Mouse (Mus musculus) embryonic facial prominence, embryonic 13.5 days (tissue): Measurements from ENCODE around the gene Ckm. TPM values are rescaled to one million over a fixed set of nuclear protein-coding genes. Genes with fewer than 3 reads are reported as not detected.

Experiments used
- ATAC-seq: fragments of 200-750 bp; cut with Nextera tagmentation; 2 replicates; pipeline ENCODE4 v1.8.0; 2017; ENCODE audit warnings: low read depth; ENCODE audit not compliant: insufficient number of reproducible peaks, insufficient read depth, low FRiP score, low TSS enrichment
- H3K27ac ChIP-seq: fragments of 300-500 bp; sonication (generic); 2 replicates; pipeline ENCODE4 v1.5.1; 2015; ENCODE audit warnings: moderate library complexity, mild to moderate bottlenecking, inconsistent platforms
- H3K27me3 ChIP-seq: fragments of 300-500 bp; sonication (generic); 2 replicates; pipeline ENCODE4 v1.6.1; 2015; ENCODE audit warnings: mild to moderate bottlenecking, inconsistent platforms
- H3K36me3 ChIP-seq: fragments of 300-500 bp; sonication (generic); 2 replicates; pipeline ENCODE4 v1.6.1; 2015; ENCODE audit warnings: mild to moderate bottlenecking, inconsistent platforms
- H3K4me1 ChIP-seq: fragments of 300-500 bp; sonication (generic); 2 replicates; pipeline ENCODE4 v1.6.1; 2015; ENCODE audit warnings: inconsistent platforms
- H3K4me2 ChIP-seq: fragments of 300-500 bp; sonication (generic); 2 replicates; pipeline ENCODE4 v1.6.1; 2015; ENCODE audit warnings: moderate library complexity, mild to moderate bottlenecking, inconsistent platforms
- H3K4me3 ChIP-seq: fragments of 300-500 bp; sonication (generic); 2 replicates; pipeline ENCODE4 v1.5.1; 2015; ENCODE audit warnings: mild to moderate bottlenecking, inconsistent platforms
- H3K9ac ChIP-seq: fragments of 300-500 bp; sonication (generic); 2 replicates; pipeline ENCODE4 v1.6.1; 2015; ENCODE audit warnings: mild to moderate bottlenecking, inconsistent platforms
- H3K9me3 ChIP-seq: fragments of 300-500 bp; sonication (generic); 2 replicates; pipeline ENCODE4 v1.6.1; 2016; ENCODE audit warnings: inconsistent platforms
- WGBS: fragments of 180-500 bp; shearing (Covaris S2); methylation state at CpG from one replicate; pipeline ENCODE4 v1.1.7; 2015; ENCODE audit warnings: mixed read lengths; 5-methylcytosine and 5-hydroxymethylcytosine counted together
- polyA plus RNA-seq: library from polyadenylated mRNA; unstranded; fragments of >200 nt; fragmentation: Nextera tagmentation; extraction: Ambion mirVana; gene quantifications from 2 replicates; pipeline ENCODE4 v1.2.1, GENCODE M21; 2015

Gene Ckm
- polyA plus RNA-seq, 1 experiment from 2014 or later: not detected

DNA sequence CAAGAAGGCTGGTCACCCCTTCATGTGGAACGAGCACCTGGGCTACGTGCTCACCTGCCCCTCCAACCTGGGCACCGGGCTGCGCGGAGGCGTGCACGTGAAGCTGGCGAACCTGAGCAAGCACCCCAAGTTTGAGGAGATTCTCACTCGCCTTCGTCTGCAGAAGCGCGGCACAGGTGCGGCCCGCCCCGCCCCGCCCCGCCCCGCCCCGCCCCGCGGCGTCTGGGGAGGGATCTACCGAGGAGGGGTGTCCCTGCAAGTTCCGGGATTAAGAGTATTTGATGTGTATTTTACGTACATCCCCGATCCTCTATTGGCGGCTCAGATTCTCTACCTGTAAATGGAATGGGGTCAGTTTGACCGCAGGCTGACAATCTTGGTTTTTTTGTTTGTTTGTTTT lies 15.5 kb downstream of the Ckm start:
- peak overlapping the region; percentile 36; the same call in 1 of the 2 replicates for H3K4me2 ChIP-seq
- H3K4me3 ChIP-seq: 0 out of 2 replicates have a peak overlapping the region, but pooled peaks have one; percentile 2
- H3K9me3 ChIP-seq: no peaks in the 10 kb centered on the region
- H3K9ac ChIP-seq: no peak overlapping the region
- peaks cover 57% of the 10 kb centered on the region for H3K27me3 ChIP-seq
- H3K36me3 ChIP-seq: peaks cover 7% of the 10 kb centered on the region
- H3K27ac ChIP-seq: no peak overlapping the region
- WGBS: 9% methylated on average over 28 of the region's 28 CpGs
- peaks cover 4% of the 10 kb centered on the region; the same call in 1 of the 2 replicates for H3K4me1 ChIP-seq
- ATAC-seq: no peak

DNA sequence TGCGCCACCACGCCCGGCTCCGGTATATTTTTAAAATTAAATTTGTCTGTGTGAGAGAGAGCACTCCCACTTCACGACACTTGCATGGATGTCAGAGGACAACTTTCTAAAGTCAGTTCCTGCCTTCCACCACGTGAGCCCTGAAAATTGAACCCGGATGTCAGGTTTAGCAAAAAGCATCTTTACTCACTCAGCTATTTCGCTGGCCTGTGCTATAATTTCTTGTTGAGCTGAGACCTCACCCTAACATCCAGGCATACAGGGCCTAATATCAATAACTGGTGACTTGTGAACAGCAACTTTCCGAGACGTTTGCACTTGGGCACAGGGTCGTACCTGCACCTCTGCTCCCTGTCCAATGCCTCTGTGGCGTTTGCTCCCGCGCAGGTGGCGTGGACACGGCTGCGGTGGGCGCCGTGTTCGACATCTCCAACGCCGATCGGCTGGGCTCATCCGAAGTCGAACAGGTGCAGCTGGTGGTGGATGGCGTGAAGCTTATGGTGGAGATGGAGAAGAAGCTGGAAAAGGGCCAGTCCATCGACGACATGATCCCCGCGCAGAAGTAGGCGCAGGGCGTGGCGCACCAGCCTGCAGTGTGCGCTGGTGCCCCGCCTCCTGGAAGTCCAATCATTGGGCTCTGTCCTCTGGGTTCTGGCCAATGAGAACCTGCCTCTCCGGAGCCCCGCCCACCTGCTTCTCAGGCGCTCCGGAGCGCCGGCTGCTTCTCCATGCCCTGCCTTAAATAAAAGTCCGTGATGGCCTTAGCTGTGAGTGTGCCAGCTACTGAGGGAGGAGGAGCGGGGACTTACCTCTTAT lies 16.5 kb downstream of the Ckm start:
- no peak overlapping the region for H3K9ac ChIP-seq
- 13% methylated on average over 43 of the region's 43 CpGs for WGBS
- H3K9me3 ChIP-seq: no peaks in the 10 kb centered on the region
- peak; percentile 84 for ATAC-seq
- no peak overlapping the region for H3K27ac ChIP-seq
- peak overlapping the region; percentile 58 for H3K4me2 ChIP-seq
- H3K36me3 ChIP-seq: peaks cover 16% of the 10 kb centered on the region
- peaks cover 4% of the 10 kb centered on the region; the same call in 1 of the 2 replicates for H3K4me1 ChIP-seq
- peaks cover 57% of the 10 kb centered on the region for H3K27me3 ChIP-seq
- peak overlapping the region; percentile 37 for H3K4me3 ChIP-seq

DNA sequence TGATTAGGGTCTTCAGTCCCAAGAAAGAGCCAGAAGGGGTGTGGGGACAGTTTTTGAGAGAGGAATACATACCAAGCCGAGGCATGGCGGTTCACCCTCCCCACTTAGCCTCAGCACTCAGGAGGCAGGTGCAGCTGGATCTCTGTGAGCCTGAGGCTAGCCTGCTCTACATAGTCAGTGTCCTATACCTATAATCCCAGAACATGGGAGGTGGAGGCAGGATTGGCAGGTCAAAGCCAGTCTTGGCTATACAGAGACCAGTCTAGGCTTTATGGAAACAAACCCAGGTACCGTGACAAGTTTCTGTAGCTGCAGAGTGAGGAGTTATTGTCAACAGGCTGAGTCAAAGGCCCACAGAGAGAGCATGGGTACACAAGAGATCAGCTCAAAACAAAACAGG lies 18.5 kb downstream of the Ckm start:
- no peak for ATAC-seq
- Histone ChIP-seq H3K36me3 (peaks cover 36% of the 10 kb centered on the region), H3K9me3 (no peaks in the 10 kb centered on the region), H3K4me3 (no peak overlapping the region), H3K4me2 (no peak overlapping the region), H3K9ac (no peak overlapping the region), H3K4me1 (peaks cover 4% of the 10 kb centered on the region; the same call in 1 of the 2 replicates), H3K27me3 (peaks cover 44% of the 10 kb centered on the region), H3K27ac (no peak overlapping the region)
- WGBS: 86% methylated on average over 3 of the region's 3 CpGs

GRCm38 (mm10) chr7:19424051-19424450 lies 19.5 kb downstream of the Ckm start:
- H3K9me3 ChIP-seq: no peaks in the 10 kb centered on the region
- H3K27ac ChIP-seq: no peak overlapping the region
- peaks cover 46% of the 10 kb centered on the region for H3K36me3 ChIP-seq
- no peak overlapping the region for H3K9ac ChIP-seq
- H3K4me2 ChIP-seq: no peak overlapping the region
- WGBS: 67% methylated on average over 4 of the region's 4 CpGs
- ATAC-seq: no peak
- H3K4me3 ChIP-seq: no peak overlapping the region
- peaks cover 4% of the 10 kb centered on the region; the same call in 1 of the 2 replicates for H3K4me1 ChIP-seq
- H3K27me3 ChIP-seq: peaks cover 34% of the 10 kb centered on the region

GRCm38 (mm10) chr7:19426349-19426748 lies 21.8 kb downstream of the Ckm start:
- WGBS: 70% methylated on average over 6 of the region's 6 CpGs
- no peaks in the 10 kb centered on the region for H3K9me3 ChIP-seq
- no peak overlapping the region for H3K4me2 ChIP-seq
- no peak overlapping the region for H3K4me3 ChIP-seq
- H3K36me3 ChIP-seq: peaks cover 69% of the 10 kb centered on the region
- no peak overlapping the region for H3K27ac ChIP-seq
- H3K4me1 ChIP-seq: peaks cover 3% of the 10 kb centered on the region; the same call in 1 of the 2 replicates
- no peak for ATAC-seq
- peaks cover 11% of the 10 kb centered on the region for H3K27me3 ChIP-seq
- no peak overlapping the region for H3K9ac ChIP-seq

DNA sequence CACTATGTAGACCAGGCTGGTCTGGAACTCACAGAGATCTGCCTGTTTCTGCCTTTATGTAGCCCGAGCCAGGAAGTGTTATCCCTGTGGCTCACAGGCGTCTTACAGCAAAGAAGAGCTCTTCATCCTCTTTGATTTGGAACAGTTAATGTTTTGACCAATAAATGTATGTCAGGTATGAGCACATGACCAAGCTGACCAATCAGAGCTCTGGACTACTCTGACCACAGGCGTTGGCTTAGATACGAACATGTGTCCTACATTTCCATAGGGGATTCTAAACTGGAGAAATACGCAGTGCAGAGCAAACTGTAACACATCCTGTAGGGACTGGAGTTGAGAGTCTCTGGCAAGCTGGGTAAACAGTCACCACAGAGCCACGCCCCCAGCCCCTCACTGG lies 22.3 kb downstream of the Ckm start:
- no peaks in the 10 kb centered on the region for H3K9me3 ChIP-seq
- peaks cover 6% of the 10 kb centered on the region; the same call in 1 of the 2 replicates for H3K27me3 ChIP-seq
- no peak for ATAC-seq
- no peak overlapping the region for H3K4me3 ChIP-seq
- no peak overlapping the region for H3K9ac ChIP-seq
- H3K36me3 ChIP-seq: peaks cover 74% of the 10 kb centered on the region
- H3K4me2 ChIP-seq: no peak overlapping the region
- H3K4me1 ChIP-seq: no peaks in the 10 kb centered on the region
- 84% methylated on average over 6 of the region's 6 CpGs for WGBS
- H3K27ac ChIP-seq: no peak overlapping the region

DNA sequence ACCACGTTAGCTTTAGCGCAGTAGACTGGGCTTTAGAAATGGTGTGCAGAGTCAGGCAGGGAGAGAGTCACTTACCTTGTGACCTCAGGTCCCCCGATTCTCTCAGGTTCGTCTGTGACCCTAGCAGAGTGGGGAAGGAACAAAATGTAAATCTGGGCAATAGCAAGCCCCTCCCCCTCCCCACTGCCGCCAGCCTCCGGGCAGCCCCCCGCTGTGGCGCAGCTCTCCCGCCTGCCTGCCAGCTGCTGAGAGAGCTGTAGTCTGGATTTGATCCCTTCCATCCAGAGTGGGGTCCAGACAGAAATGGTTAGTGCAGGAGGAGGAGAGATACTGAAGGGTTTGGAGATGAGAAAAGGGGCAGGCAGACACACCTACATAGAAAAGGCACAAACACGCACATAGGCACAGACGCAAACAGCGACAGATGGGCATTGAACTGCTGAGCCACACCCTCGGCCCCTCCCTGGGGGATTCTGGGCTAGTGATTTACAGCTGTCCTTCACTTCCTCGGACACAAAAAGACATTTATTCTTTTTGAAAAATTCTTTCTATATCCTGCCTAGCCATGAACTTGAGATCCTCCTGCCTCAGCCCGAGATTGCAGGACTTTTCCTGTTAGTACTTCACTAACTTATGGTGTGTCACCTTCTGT lies 23.5 kb downstream of the Ckm start:
- WGBS: 71% methylated on average over 15 of the region's 15 CpGs

DNA sequence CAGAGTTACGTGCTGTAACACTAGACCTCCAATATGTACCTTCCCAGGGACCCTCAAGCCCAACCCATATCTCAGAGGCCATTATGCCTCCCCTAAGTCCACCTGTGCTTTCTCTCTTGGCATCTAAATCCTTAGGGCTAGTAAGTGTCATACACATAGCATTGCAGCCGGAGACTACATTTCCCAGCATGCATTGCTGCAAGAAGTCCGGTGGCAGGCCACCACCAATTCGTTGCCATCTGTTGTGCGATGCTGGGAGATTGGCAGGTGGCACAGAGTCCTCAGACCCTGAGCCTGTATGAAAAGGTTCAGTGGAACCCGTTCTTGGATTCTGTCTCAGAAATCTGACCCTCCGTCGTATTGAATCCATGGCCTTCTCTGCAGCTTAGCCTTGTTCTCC lies 25.1 kb downstream of the Ckm start:
- 78% methylated on average over 8 of the region's 8 CpGs for WGBS
- H3K4me1 ChIP-seq: no peaks in the 10 kb centered on the region
- no peak overlapping the region for H3K4me2 ChIP-seq
- peaks cover 5% of the 10 kb centered on the region; the same call in 1 of the 2 replicates for H3K9me3 ChIP-seq
- H3K27ac ChIP-seq: no peak overlapping the region
- H3K9ac ChIP-seq: no peak overlapping the region
- no peak overlapping the region for H3K4me3 ChIP-seq
- H3K36me3 ChIP-seq: peaks cover 100% of the 10 kb centered on the region
- ATAC-seq: no peak
- no peaks in the 10 kb centered on the region for H3K27me3 ChIP-seq

More for the DNA sequence above, 23.5 kb downstream of the Ckm start:
- Histone ChIP-seq H3K4me2 (no peak overlapping the region), H3K9me3 (peaks cover 4% of the 10 kb centered on the region; the same call in 1 of the 2 replicates), H3K27me3 (no peaks in the 10 kb centered on the region), H3K27ac (no peak overlapping the region), H3K9ac (no peak overlapping the region), H3K36me3 (peaks cover 87% of the 10 kb centered on the region), H3K4me3 (no peak overlapping the region), H3K4me1 (no peaks in the 10 kb centered on the region)
- no peak for ATAC-seq

GRCm38 (mm10) chr7:19430402-19430801 lies 25.8 kb downstream of the Ckm start:
- Histone ChIP-seq H3K4me2 (no peak overlapping the region), H3K36me3 (peaks cover 100% of the 10 kb centered on the region), H3K27ac (no peak overlapping the region), H3K4me3 (no peak overlapping the region), H3K4me1 (no peaks in the 10 kb centered on the region), H3K9me3 (peaks cover 5% of the 10 kb centered on the region; the same call in 1 of the 2 replicates), H3K9ac (no peak overlapping the region), H3K27me3 (no peaks in the 10 kb centered on the region)
- no peak for ATAC-seq
- WGBS: 88% methylated on average over 6 of the region's 6 CpGs

GRCm38 (mm10) chr7:19432475-19432874 lies 27.9 kb downstream of the Ckm start:
- H3K4me1 ChIP-seq: no peaks in the 10 kb centered on the region
- H3K4me2 ChIP-seq: no peak overlapping the region
- 98% methylated on average over 2 of the region's 2 CpGs for WGBS
- H3K4me3 ChIP-seq: no peak overlapping the region
- H3K9me3 ChIP-seq: peaks cover 5% of the 10 kb centered on the region; the same call in 1 of the 2 replicates
- H3K36me3 ChIP-seq: peaks cover 100% of the 10 kb centered on the region
- no peaks in the 10 kb centered on the region for H3K27me3 ChIP-seq
- H3K27ac ChIP-seq: no peak overlapping the region
- no peak overlapping the region for H3K9ac ChIP-seq
- no peak for ATAC-seq

DNA sequence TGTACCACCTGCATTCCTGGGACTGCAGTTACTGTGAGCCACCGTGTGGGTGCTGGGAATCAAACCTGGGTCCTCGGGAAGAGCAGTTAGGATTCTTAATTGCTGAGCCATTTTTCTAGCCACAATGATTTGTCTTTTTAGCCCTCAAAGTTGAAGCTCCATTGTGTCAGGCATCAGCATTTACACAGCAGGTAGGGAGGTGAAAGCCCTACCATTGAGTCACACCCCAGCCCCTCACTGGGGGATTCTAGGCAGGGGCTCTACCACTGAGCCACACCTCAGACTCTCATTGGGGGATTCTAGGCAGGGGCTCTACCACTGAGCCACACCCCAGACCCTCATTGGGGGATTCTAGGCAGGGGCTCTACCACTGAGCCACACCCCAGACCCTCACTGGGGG lies 31.7 kb downstream of the Ckm start:
- 95% methylated on average over 2 of the region's 2 CpGs for WGBS
- Histone ChIP-seq H3K4me3 (no peak overlapping the region), H3K4me1 (no peaks in the 10 kb centered on the region), H3K27me3 (no peaks in the 10 kb centered on the region), H3K27ac (no peak overlapping the region), H3K9ac (no peak overlapping the region), H3K36me3 (peaks cover 95% of the 10 kb centered on the region), H3K9me3 (peaks cover 5% of the 10 kb centered on the region; the same call in 1 of the 2 replicates), H3K4me2 (no peak overlapping the region)
- no peak for ATAC-seq
